Mouse (Mus musculus) T-cell, adult 2 months (primary cell): Measurements from ENCODE around the gene Wdr82.
A peak's percentile ranks its signal among the peaks of the same experiment; 100 is the strongest.

ENCODE experiments used
- DNase-seq: peaks from one replicate; pipeline ENCODE4 v3.0.0; 2022; ENCODE audit warnings: low spot score

The Wdr82 gene

GRCm38 (mm10) chr9:106198962-106199458, 28.3 kb downstream of the Wdr82 start:
- peak; percentile 44 for DNase-seq

- no peak for DNase-seq
Observed at GRCm38 (mm10) chr9:106199535-106200272, 29.0 kb downstream of the Wdr82 start, which contains the start of gene Ppm1m. Gene Ppm1m (minus strand): TSS chr9:106199746.

- no peak for DNase-seq
Observed at GRCm38 (mm10) chr9:106201895-106202294, 31.2 kb downstream of the Wdr82 start.

GRCm38 (mm10) chr9:106202819-106203636, 32.3 kb downstream of the Wdr82 start, which contains the start of gene Twf2:
Gene Twf2 (plus strand): TSS chr9:106203108.
- DNase-seq, result peak; percentile 92

GRCm38 (mm10) chr9:106203990-106204851, 33.5 kb downstream of the Wdr82 start:
- no peak for DNase-seq

- DNase-seq, result no peak
Observed at GRCm38 (mm10) chr9:106205713-106206290, 35.1 kb downstream of the Wdr82 start.

GRCm38 (mm10) chr9:106206515-106206914, 35.8 kb downstream of the Wdr82 start:
- no peak for DNase-seq

GRCm38 (mm10) chr9:106208181-106208580, 37.5 kb downstream of the Wdr82 start:
- DNase-seq, result no peak

- DNase-seq, result no peak
Observed at GRCm38 (mm10) chr9:106209954-106210353, 39.2 kb downstream of the Wdr82 start.

GRCm38 (mm10) chr9:106210853-106211609, 40.3 kb downstream of the Wdr82 start:
- peak; percentile 61 for DNase-seq

- DNase-seq, result peak; percentile 88
Observed at GRCm38 (mm10) chr9:106211680-106212593, 41.2 kb downstream of the Wdr82 start.

- DNase-seq, result no peak
Observed at GRCm38 (mm10) chr9:106212594-106212981, 41.9 kb downstream of the Wdr82 start.

GRCm38 (mm10) chr9:106215341-106216125, 44.8 kb downstream of the Wdr82 start:
- peak; percentile 67 for DNase-seq

GRCm38 (mm10) chr9:106216971-106217370, 46.2 kb downstream of the Wdr82 start:
- no peak for DNase-seq

GRCm38 (mm10) chr9:106220894-106221523, 50.3 kb downstream of the Wdr82 start:
- no peak for DNase-seq

- no peak for DNase-seq
Observed at GRCm38 (mm10) chr9:106222261-106222851, 51.6 kb downstream of the Wdr82 start, which contains the start of gene Tlr9. Gene Tlr9 (plus strand): TSS chr9:106222598.

GRCm38 (mm10) chr9:106222994-106223393, 52.3 kb downstream of the Wdr82 start:
- DNase-seq, result no peak
